Mouse (Mus musculus): ENCODE results near the gene Tmco3. TPM values are rescaled to one million over a fixed set of nuclear protein-coding genes. Genes with fewer than 3 reads are reported as not detected.

Tmco3 gene
- total RNA-seq, 1 experiment from 2014 or later, result 32.5 TPM

Other genes with a start within 250 kb of the Tmco3 start
- gene Proz, start 227.3 kb upstream of the Tmco3 start, total RNA-seq (2021), result 1.7 TPM in 1 of 2 replicates, not detected in the other
- gene Pcid2, start 182.7 kb upstream of the Tmco3 start, total RNA-seq (2021), result 22.3 and 25.7 TPM in 2 replicates
- 153 and 195 TPM in 2 replicates for gene Cul4a, start 182.6 kb upstream of the Tmco3 start, total RNA-seq (2021)
- gene Lamp1, start 129.0 kb upstream of the Tmco3 start, total RNA-seq (2021), result 393 and 413 TPM in 2 replicates
- 14.8 and 22.1 TPM in 2 replicates for gene Grtp1, start 87.6 kb upstream of the Tmco3 start, total RNA-seq (2021)
- 1.4 and 1.7 TPM in 2 replicates for gene Adprhl1, start 34.0 kb upstream of the Tmco3 start, total RNA-seq (2021)
- 29.1 and 36.5 TPM in 2 replicates for gene Dcun1d2, start 59 bp upstream of the Tmco3 start, total RNA-seq (2021)
- 56.6 and 63.8 TPM in 2 replicates for gene Tfdp1, start 50.6 kb downstream of the Tmco3 start, total RNA-seq (2021)
- gene Atp4b, start 108.6 kb downstream of the Tmco3 start, total RNA-seq (2021), result not detected in 2 replicates
- gene Grk1, start 116.9 kb downstream of the Tmco3 start, total RNA-seq (2021), result not detected in 2 replicates
- gene Tmem255b, start 147.0 kb downstream of the Tmco3 start, total RNA-seq (2021), result 1.8 TPM in 1 of 2 replicates, not detected in the other
- 99.3 and 166 TPM in 2 replicates for gene Gas6, start 206.3 kb downstream of the Tmco3 start, total RNA-seq (2021)